Mouse (Mus musculus): ENCODE measurements at regions not wholly inside any gene's neighbourhood (a gene's known extent, or its start where the extent isn't known, plus 50 kb on each side); places are given as distances from the start of the nearest gene placed in this dataset.

GRCm38 (mm10) chr8:64461136-64461535 is 231.7 kb downstream of the Cpe start:
- 85% methylated on average over 4 of the region's 4 CpGs for WGBS
- Histone ChIP-seq H3K27me3 (ENCODE audit: insufficient read depth, poor library complexity, severe bottlenecking) (no peaks in the 10 kb centered on the region), H3K27ac (no peak overlapping the region), H3K4me1 (no peaks in the 10 kb centered on the region), H3K4me3 (no peak overlapping the region), H3K36me3 (no peaks in the 10 kb centered on the region), H3K9me3 (no peaks in the 10 kb centered on the region)
- no peak for DNase-seq (ENCODE audit: low spot score)

- H3K36me3 ChIP-seq, result no peaks in the 10 kb centered on the region
- WGBS, result 85% methylated on average over 5 of the region's 5 CpGs
- no peak overlapping the region for H3K4me3 ChIP-seq
- H3K4me1 ChIP-seq, result no peaks in the 10 kb centered on the region
- H3K27me3 ChIP-seq (ENCODE audit: insufficient read depth, poor library complexity, severe bottlenecking), result no peaks in the 10 kb centered on the region
- H3K27ac ChIP-seq, result no peak overlapping the region
- DNase-seq (ENCODE audit: low spot score), result no peak
- no peaks in the 10 kb centered on the region for H3K9me3 ChIP-seq
Observed at GRCm38 (mm10) chr8:64456970-64457369, 235.9 kb downstream of the Cpe start.

DNA sequence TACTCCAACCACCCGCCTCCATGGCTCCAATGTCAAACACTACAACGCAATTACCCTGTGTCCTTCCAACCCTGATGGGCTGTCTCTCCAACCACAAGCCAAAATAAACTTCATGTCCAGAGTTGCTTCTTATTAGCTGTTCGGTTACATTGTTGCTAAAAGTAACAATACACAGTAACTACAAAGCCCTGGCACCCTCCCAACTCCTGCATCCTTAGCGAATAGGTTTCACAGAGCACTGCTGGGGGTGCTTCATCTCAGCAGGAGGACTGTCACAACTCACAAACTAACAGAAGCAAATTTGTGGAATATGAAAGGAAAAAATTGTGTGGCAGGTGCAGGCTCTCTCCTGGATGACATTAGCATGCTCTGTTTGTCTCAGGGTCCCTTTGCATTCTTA is 238.1 kb downstream of the Cpe start:
- Histone ChIP-seq H3K9me3 (no peaks in the 10 kb centered on the region), H3K27me3 (ENCODE audit: insufficient read depth, poor library complexity, severe bottlenecking) (no peaks in the 10 kb centered on the region), H3K36me3 (no peaks in the 10 kb centered on the region), H3K27ac (no peak overlapping the region), H3K4me3 (no peak overlapping the region), H3K4me1 (no peaks in the 10 kb centered on the region)
- no peak for DNase-seq (ENCODE audit: low spot score)
- WGBS, result 79% methylated on average over 4 of the region's 4 CpGs

DNA sequence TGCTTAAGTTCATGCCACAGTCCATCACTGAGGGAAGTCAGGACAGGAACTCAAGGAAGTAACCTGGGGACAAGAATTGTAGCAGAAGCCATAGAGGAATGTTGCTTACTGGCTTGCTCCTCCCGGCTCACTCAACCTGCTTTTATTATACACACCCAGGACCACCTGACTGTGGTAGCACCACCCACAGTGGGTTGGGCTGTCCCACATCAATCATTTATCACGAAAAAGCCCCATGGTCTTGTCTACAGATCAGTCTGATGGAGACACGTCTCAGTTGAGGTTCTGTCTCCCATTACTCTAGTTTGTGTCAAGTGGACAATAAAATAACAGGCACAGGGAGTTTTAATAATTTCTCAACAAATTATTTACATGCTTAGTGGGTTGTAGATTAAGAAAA is 239.3 kb upstream of the Tll1 start:
- WGBS, result 81% methylated on average over 3 of the region's 3 CpGs
- Histone ChIP-seq H3K9me3 (no peaks in the 10 kb centered on the region), H3K27ac (no peak overlapping the region), H3K4me1 (no peaks in the 10 kb centered on the region), H3K4me3 (no peak overlapping the region), H3K27me3 (ENCODE audit: insufficient read depth, poor library complexity, severe bottlenecking) (no peaks in the 10 kb centered on the region), H3K36me3 (no peaks in the 10 kb centered on the region)
- DNase-seq (ENCODE audit: low spot score), result no peak

GRCm38 (mm10) chr8:64444429-64444828 is 238.4 kb upstream of the Tll1 start:
- Histone ChIP-seq H3K9me3 (no peaks in the 10 kb centered on the region), H3K4me3 (no peak overlapping the region), H3K36me3 (no peaks in the 10 kb centered on the region), H3K4me1 (no peaks in the 10 kb centered on the region), H3K27ac (no peak overlapping the region), H3K27me3 (ENCODE audit: insufficient read depth, poor library complexity, severe bottlenecking) (no peaks in the 10 kb centered on the region)
- no peak for DNase-seq (ENCODE audit: low spot score)
- WGBS, result 82% methylated on average over 5 of the region's 5 CpGs

GRCm38 (mm10) chr8:64438489-64438888 is 232.4 kb upstream of the Tll1 start:
- Histone ChIP-seq H3K9me3 (no peaks in the 10 kb centered on the region), H3K4me3 (no peak overlapping the region), H3K27me3 (ENCODE audit: insufficient read depth, poor library complexity, severe bottlenecking) (no peaks in the 10 kb centered on the region), H3K27ac (no peak overlapping the region), H3K4me1 (no peaks in the 10 kb centered on the region), H3K36me3 (no peaks in the 10 kb centered on the region)
- DNase-seq (ENCODE audit: low spot score), result no peak
- WGBS, result 80% methylated on average over 5 of the region's 5 CpGs

DNA sequence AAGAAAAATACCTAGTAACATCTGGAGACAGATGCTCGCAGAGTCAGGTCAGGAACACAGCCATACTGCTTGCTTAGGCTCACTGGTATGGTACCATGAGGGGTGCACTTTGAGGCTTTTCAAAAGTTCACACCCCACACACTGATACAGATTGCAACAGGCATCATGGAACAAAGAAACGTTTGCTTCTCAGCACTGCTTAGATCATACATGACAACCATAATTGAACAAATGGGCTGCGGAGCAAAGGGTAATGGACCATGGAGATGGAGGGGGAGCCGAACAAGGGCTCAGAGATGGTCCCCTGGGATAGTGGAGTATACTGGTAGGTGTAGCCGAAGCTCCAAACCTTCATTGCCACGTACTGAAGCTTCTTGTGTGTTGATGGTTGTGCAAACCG is 228.6 kb upstream of the Tll1 start:
- H3K27ac ChIP-seq, result no peak overlapping the region

DNA sequence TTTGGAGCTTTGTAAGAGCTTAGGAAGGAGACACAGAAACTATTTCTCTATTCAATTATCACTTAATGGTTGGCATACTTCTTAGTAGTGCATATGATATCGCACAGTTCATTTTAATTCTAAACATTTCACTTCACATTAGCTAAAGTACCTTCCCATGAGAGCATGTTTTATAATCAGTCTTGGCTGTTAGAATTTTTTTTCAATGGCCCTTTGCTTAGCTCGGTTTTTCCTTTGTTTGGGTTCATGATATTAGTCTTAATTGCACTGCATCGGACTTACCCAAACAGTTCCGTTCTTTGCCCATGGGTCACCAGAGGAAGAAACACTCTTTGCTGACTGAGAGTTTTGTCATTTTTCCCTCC is 216.8 kb upstream of the Tll1 start:
- Histone ChIP-seq H3K27ac (no peak overlapping the region), H3K4me3 (no peak overlapping the region), H3K4me1 (no peaks in the 10 kb centered on the region), H3K9me3 (no peaks in the 10 kb centered on the region), H3K36me3 (no peaks in the 10 kb centered on the region), H3K27me3 (ENCODE audit: insufficient read depth, poor library complexity, severe bottlenecking) (no peaks in the 10 kb centered on the region)
- DNase-seq (ENCODE audit: low spot score), result no peak
- 75% methylated on average over 4 of the region's 4 CpGs for WGBS

More for the DNA sequence above, 228.6 kb upstream of the Tll1 start:
- WGBS, result 80% methylated on average over 7 of the region's 7 CpGs
- Histone ChIP-seq H3K27me3 (ENCODE audit: insufficient read depth, poor library complexity, severe bottlenecking) (no peaks in the 10 kb centered on the region), H3K9me3 (no peaks in the 10 kb centered on the region), H3K4me1 (no peaks in the 10 kb centered on the region), H3K36me3 (no peaks in the 10 kb centered on the region), H3K4me3 (no peak overlapping the region)
- DNase-seq (ENCODE audit: low spot score), result no peak

- H3K27me3 ChIP-seq (ENCODE audit: insufficient read depth, poor library complexity, severe bottlenecking), result no peaks in the 10 kb centered on the region
- no peaks in the 10 kb centered on the region for H3K36me3 ChIP-seq
- 59% methylated on average over 8 of the region's 8 CpGs for WGBS
- H3K27ac ChIP-seq, result no peak overlapping the region
- no peaks in the 10 kb centered on the region for H3K9me3 ChIP-seq
- H3K4me3 ChIP-seq, result no peak overlapping the region
- DNase-seq (ENCODE audit: low spot score), result no peak
- H3K4me1 ChIP-seq, result no peaks in the 10 kb centered on the region
Observed at GRCm38 (mm10) chr8:64422200-64422849, 216.3 kb upstream of the Tll1 start.

DNA sequence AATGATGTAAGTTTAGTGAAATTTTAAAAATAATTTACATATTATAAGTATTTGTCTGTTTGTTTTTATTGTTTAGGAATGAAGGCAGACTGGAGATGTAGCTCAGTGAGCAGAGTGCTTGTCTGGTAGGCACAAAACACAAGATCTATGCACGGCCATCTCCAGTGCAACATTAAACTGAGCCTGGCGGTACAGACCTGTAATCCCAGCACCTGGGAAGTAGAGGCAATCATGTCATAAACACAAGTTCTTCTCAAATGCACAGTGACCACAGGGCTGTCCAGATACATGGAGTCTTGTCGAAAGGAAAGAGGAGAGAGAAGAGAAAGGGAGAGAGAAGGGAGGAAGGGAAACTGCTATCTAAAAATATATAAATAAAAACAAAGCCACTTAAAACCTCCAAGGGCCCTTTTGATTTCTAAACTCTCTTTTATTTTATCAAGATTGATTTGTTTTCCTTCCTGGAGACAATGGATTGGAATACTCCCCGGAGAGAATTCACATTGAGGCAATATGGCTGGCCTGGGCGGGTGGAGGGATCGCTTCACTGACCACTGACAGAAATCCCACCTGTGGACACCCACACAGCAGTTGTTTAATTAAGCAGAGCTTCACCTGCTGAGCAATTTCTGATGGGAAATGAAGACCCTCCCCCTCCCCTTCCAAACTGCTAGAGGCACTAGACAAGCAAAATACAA is 215.6 kb upstream of the Tll1 start:
- Histone ChIP-seq H3K36me3 (no peaks in the 10 kb centered on the region), H3K27me3 (ENCODE audit: insufficient read depth, poor library complexity, severe bottlenecking) (no peaks in the 10 kb centered on the region), H3K9me3 (no peaks in the 10 kb centered on the region), H3K4me3 (no peak overlapping the region), H3K27ac (no peak overlapping the region), H3K4me1 (no peaks in the 10 kb centered on the region)
- WGBS, result 77% methylated on average over 6 of the region's 6 CpGs
- DNase-seq (ENCODE audit: low spot score), result no peak

DNA sequence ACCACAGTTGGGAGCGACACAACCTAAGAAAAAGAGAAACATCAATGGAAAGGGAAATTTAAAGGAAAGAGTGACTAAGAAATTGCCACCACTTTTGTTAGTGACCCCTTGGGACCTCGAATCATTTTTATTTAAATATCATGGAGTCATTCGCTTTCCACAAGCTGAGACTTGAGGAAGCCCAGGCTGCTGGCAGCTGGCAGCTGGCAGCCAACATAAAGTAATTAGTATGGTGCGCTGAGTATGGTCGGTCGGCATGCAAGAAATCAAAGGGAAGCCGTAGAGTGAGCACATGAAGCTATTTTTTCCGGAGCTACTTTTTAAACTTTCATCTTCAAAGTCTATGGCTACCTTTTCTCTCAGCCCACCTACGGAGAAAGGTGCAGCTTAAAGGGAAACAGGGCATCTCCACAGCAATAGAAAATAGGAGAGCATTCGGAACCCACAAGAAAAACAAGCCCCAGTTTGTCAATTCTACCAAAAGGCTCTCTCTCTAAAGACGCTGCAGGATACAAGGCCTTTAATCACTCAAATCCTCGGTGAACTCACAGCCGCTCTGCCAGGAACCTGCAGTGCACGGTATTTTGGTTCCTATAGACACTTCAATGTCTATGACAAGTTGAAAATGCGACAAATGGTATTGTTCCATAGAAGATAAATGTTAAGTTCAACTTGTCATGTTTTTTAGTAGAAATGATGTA is 206.6 kb upstream of the Tll1 start:
- H3K27ac ChIP-seq, result no peak overlapping the region
- DNase-seq (ENCODE audit: low spot score), result no peak
- no peaks in the 10 kb centered on the region for H3K36me3 ChIP-seq
- H3K4me3 ChIP-seq, result no peak overlapping the region
- no peaks in the 10 kb centered on the region for H3K27me3 ChIP-seq (ENCODE audit: insufficient read depth, poor library complexity, severe bottlenecking)
- H3K4me1 ChIP-seq, result no peaks in the 10 kb centered on the region
- 72% methylated on average over 15 of the region's 15 CpGs for WGBS
- H3K9me3 ChIP-seq, result no peaks in the 10 kb centered on the region

DNA sequence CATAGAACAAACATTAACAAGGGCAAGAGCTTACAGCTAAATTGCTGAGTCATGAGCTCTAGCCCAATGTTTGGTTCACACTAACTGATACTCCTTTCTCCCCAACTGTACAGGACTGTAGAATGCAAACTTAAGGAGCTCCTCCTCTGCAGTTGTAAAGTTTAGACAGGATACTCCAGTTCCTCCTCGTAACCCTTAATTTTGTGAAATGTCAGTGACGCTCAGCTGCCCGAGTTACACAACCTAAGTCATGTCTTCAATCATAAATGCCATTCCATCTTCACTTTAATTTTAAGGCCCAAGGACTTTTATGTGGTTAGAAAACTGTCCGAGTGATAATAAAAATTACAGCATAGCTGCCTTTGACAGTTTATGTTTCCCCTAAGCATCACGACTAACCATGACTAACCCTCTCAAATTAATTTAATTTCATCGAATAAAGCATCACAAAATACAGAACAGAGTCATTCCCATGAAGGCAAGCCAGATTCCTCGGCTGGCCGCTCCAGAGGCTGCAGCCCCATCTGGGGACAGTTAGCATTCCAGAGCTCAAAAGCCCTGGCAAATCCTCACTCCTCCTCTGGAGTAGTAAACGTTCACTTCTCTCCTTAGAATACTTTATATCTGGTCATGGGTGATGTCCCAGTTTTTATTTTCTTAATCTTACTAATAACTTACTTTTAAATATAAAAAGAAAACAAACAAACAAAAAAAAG is 200.9 kb upstream of the Tll1 start:
- H3K4me1 ChIP-seq, result no peaks in the 10 kb centered on the region
- no peak overlapping the region for H3K27ac ChIP-seq
- no peak overlapping the region for H3K4me3 ChIP-seq
- DNase-seq (ENCODE audit: low spot score), result no peak
- no peaks in the 10 kb centered on the region for H3K27me3 ChIP-seq (ENCODE audit: insufficient read depth, poor library complexity, severe bottlenecking)
- no peaks in the 10 kb centered on the region for H3K36me3 ChIP-seq
- 60% methylated on average over 9 of the region's 9 CpGs for WGBS
- H3K9me3 ChIP-seq, result no peaks in the 10 kb centered on the region

GRCm38 (mm10) chr8:64399554-64399953 is 193.5 kb upstream of the Tll1 start:
- DNase-seq (ENCODE audit: low spot score), result no peak

More at GRCm38 (mm10) chr8:64399554-64399953, 193.5 kb upstream of the Tll1 start:
- Histone ChIP-seq H3K27ac (no peak overlapping the region), H3K36me3 (no peaks in the 10 kb centered on the region), H3K4me3 (no peak overlapping the region), H3K9me3 (no peaks in the 10 kb centered on the region), H3K4me1 (no peaks in the 10 kb centered on the region), H3K27me3 (ENCODE audit: insufficient read depth, poor library complexity, severe bottlenecking) (no peaks in the 10 kb centered on the region)
- 68% methylated on average over 3 of the region's 3 CpGs for WGBS
